25 mouse cellular contexts compared by ENCODE assay signal in genomic region chr12:84198880-84199279, GRCm38 (mm10). TPM values are rescaled to one million over a fixed set of nuclear protein-coding genes. Genes with fewer than 3 reads are reported as not detected.
A peak's percentile ranks its signal among the peaks of the same experiment; 100 is the strongest.
DNase-seq lines count a peak whose midpoint lies in the region; ATAC-seq and TF ChIP-seq lines count a peak whose summit lies in the region.
"Had no signal": no experiment of that assay in that cellular context is flagged by ENCODE, and none has a peak within 500 bp of the region (broad histone marks: within the 10 kb centered on the region; RNA-seq: fewer than 3 reads in every experiment).

No protein-coding gene starts in this region.

- H3K36me3 ChIP-seq in heart, embryonic 10.5 days, result no peaks in the 10 kb centered on the region
- H3K36me3 ChIP-seq in liver, adult 2 months (ENCODE audit: control insufficient read depth, insufficient read depth, low read length), result no peaks in the 10 kb centered on the region
- no peaks in the 10 kb centered on the region for H3K36me3 ChIP-seq in liver, postnatal 0 days (replicated peaks; ENCODE audit: insufficient read depth, low read length)
- H3K36me3 ChIP-seq: intestine, embryonic 15.5 days had no signal

- no peak overlapping the region for H3K4me3 ChIP-seq in heart, embryonic 10.5 days
- no peak overlapping the region for H3K4me3 ChIP-seq in liver, adult 2 months (ENCODE audit: insufficient read depth, low read depth, low read length)
- peak overlapping the region; percentile 2 for H3K4me3 ChIP-seq in bone marrow, adult 2 months (replicated peaks; ENCODE audit: control insufficient read depth, low read depth, low read length)
- no peak overlapping the region; the same call in 1 of the 2 replicates for H3K4me3 ChIP-seq in liver, postnatal 0 days (ENCODE audit: low read depth, low read length)
- H3K4me3 ChIP-seq: intestine, embryonic 15.5 days; left cerebral cortex, adult 2 months had no signal

- peak overlapping the region; percentile 2; the same call in 1 of the 2 replicates for H3K27ac ChIP-seq in heart, embryonic 10.5 days
- H3K27ac ChIP-seq in liver, adult 2 months (replicated peaks; ENCODE audit: insufficient read depth, low read depth, low read length), result peak overlapping the region; percentile 14
- H3K27ac ChIP-seq in bone marrow, adult 2 months (ENCODE audit: control insufficient read depth, insufficient read depth, low read depth, low read length, poor library complexity), result peak overlapping the region; percentile 5
- peak overlapping the region; percentile 44 for H3K27ac ChIP-seq in liver, postnatal 0 days (ENCODE audit: low read depth)
- H3K27ac ChIP-seq: intestine, embryonic 15.5 days; left cerebral cortex, adult 2 months had no signal

- no peak for DNase-seq in heart, embryonic 10.5 days (ENCODE audit: low spot score)
- DNase-seq in heart, postnatal 4 days, result no peak
- DNase-seq in liver, adult 2 months (ENCODE audit: extremely low read depth, low read depth, low spot score), result no peak
- no peak for DNase-seq in liver
- no peak for DNase-seq in liver, postnatal 0 days
- DNase-seq in left cerebral cortex, adult 11 months (ENCODE audit: low spot score), result no peak
- DNase-seq in spleen, postnatal 14 days (ENCODE audit: low spot score in 2 of 2), result no peak
- DNase-seq: adrenal gland, adult 8-10 months; cerebellum, adult 2 months; cerebellum, postnatal 36 days; embryo, embryonic 11 days; heart, postnatal 36 days; kidney, adult 9 months; kidney, postnatal 36 days; layer of hippocampus, adult 9-11 months; right cerebral cortex, postnatal 14 days had no signal

- no peak for TF ChIP-seq CTCF in liver, adult 2 months (IDR thresholded peaks at IDR 0.05; ENCODE audit: low read depth, low read length)
- TF ChIP-seq CTCF in bone marrow, adult 2 months (IDR thresholded peaks at IDR 0.05; ENCODE audit: control insufficient read depth, insufficient read depth, low read length), result no peak
- no peak for TF ChIP-seq CTCF in liver, postnatal 0 days (IDR thresholded peaks at IDR 0.05; ENCODE audit: low read depth)

- 0 out of 2 replicates have a peak overlapping the region, but pooled peaks have one; percentile 0 for H3K9ac ChIP-seq in liver, adult 2 months (ENCODE audit: low read depth, low read length)
- H3K9ac ChIP-seq in liver, postnatal 0 days (replicated peaks), result no peak overlapping the region; the same call in 1 of the 2 replicates
- H3K9ac ChIP-seq: intestine, embryonic 15.5 days had no signal

- WGBS in heart, embryonic 10.5 days, result 74% methylated on average over 10 of the region's 10 CpGs
- 24% methylated on average over 10 of the region's 10 CpGs for WGBS in liver, adult 2 months
- 65% methylated on average over 10 of the region's 10 CpGs for WGBS in bone marrow, adult 2 months
- WGBS in liver, postnatal 0 days (ENCODE audit: insufficient replicate concordance), result 61% methylated on average over 10 of the region's 10 CpGs

- no peaks in the 10 kb centered on the region for H3K27me3 ChIP-seq in heart, embryonic 10.5 days (ENCODE audit: insufficient read depth, poor library complexity, severe bottlenecking)
- no peaks in the 10 kb centered on the region for H3K27me3 ChIP-seq in liver, adult 2 months (ENCODE audit: control insufficient read depth, insufficient read depth, low read length)
- no peaks in the 10 kb centered on the region for H3K27me3 ChIP-seq in liver, postnatal 0 days (ENCODE audit: insufficient read depth, low read length)
- H3K27me3 ChIP-seq: CH12.LX; intestine, embryonic 15.5 days had no signal

- H3K4me2 ChIP-seq in liver, postnatal 0 days (ENCODE audit: low read depth, low read length), result peak overlapping the region; percentile 31
- H3K4me2 ChIP-seq: intestine, embryonic 15.5 days; midbrain, embryonic 11.5 days had no signal

- no peak for TF ChIP-seq EP300 in liver, postnatal 0 days (IDR thresholded peaks at IDR 0.05; ENCODE audit: low read depth)

- H3K79me2 ChIP-seq in liver, adult 2 months (ENCODE audit: control insufficient read depth, insufficient read depth, low read length), result peaks cover 24% of the 10 kb centered on the region; the same call in 1 of the 2 replicates

- no peak for TF ChIP-seq POLR2A in liver, adult 2 months (IDR thresholded peaks at IDR 0.05; ENCODE audit: extremely low read depth, insufficient read depth, low read length)
- no peak for TF ChIP-seq POLR2A in bone marrow, adult 2 months (IDR thresholded peaks at IDR 0.05; ENCODE audit: borderline replicate concordance, control insufficient read depth, low read depth, low read length)

- H3K9me3 ChIP-seq in heart, embryonic 10.5 days, result no peaks in the 10 kb centered on the region
- H3K9me3 ChIP-seq in liver, postnatal 0 days (ENCODE audit: low read length), result no peaks in the 10 kb centered on the region
- H3K9me3 ChIP-seq: intestine, embryonic 15.5 days had no signal

- H3K4me1 ChIP-seq in heart, embryonic 10.5 days, result peaks cover 80% of the 10 kb centered on the region
- H3K4me1 ChIP-seq in liver, adult 2 months (ENCODE audit: control insufficient read depth, insufficient read depth, low read length), result peaks cover 38% of the 10 kb centered on the region
- H3K4me1 ChIP-seq in bone marrow, adult 2 months (ENCODE audit: control insufficient read depth, insufficient read depth, low read length), result peaks cover 25% of the 10 kb centered on the region
- H3K4me1 ChIP-seq in liver, postnatal 0 days (ENCODE audit: insufficient read depth), result peaks cover 87% of the 10 kb centered on the region

- ATAC-seq in liver, postnatal 0 days, result no peak
- ATAC-seq: activated CD4-positive, CD25-positive, alpha-beta regulatory T cell, adult 4 months; forebrain, embryonic 16.5 days; hindbrain, embryonic 16.5 days; intestine, embryonic 15.5 days; lung, postnatal 0 days had no signal

RNA-seq across cellular contexts. Expression of gene Elmsan1, which starts 19.8 kb away (rescaled TPM):
- polyA plus RNA-seq in heart, embryonic 10.5 days (2016; fragmentation: Nextera tagmentation; extraction: Ambion mirVana), result 8.0 and 10.5 TPM in 2 replicates
- 10 to 100 TPM; 18.5 to 18.6 TPM for total RNA-seq in heart, postnatal 4 days (2021)
- 2.3 and 3.2 TPM in 2 replicates for total RNA-seq in liver, adult 2 months (2014; rRNA removed)
- polyA plus RNA-seq in liver, adult 2 months (2012; rRNA removed), result 3.4 and 3.8 TPM in 2 replicates
- polyA plus RNA-seq in bone marrow, adult 2 months (2011; ENCODE audit: insufficient read depth, insufficient read length, low replicate concordance, missing spikeins), result 12.5 and 20.0 TPM in 2 replicates
- 2.6 and 2.8 TPM in 2 replicates for polyA plus RNA-seq in liver, postnatal 0 days (2015; fragmentation: Nextera tagmentation; extraction: Ambion mirVana)

RNA-seq across cellular contexts. Expression of gene Pnma1, which starts 50.6 kb away (rescaled TPM):
- 0.71 and 1.1 TPM in 2 replicates for polyA plus RNA-seq in heart, embryonic 10.5 days (2016; fragmentation: Nextera tagmentation; extraction: Ambion mirVana)
- total RNA-seq in heart, postnatal 4 days (2021), result under 1 TPM; 0.54 to 0.62 TPM
- 0.18 and 0.20 TPM in 2 replicates for total RNA-seq in liver, adult 2 months (2014; rRNA removed)
- polyA plus RNA-seq in liver, adult 2 months (2012; rRNA removed), result not detected in 2 replicates
- 1.8 and 2.8 TPM in 2 replicates for polyA plus RNA-seq in bone marrow, adult 2 months (2011; ENCODE audit: insufficient read depth, insufficient read length, low replicate concordance, missing spikeins)
- polyA plus RNA-seq in liver, postnatal 0 days (2015; fragmentation: Nextera tagmentation; extraction: Ambion mirVana), result 0.28 and 0.35 TPM in 2 replicates
- polyA plus RNA-seq: activated CD4-positive, CD25-positive, alpha-beta regulatory T cell, adult 4 months had no signal
